Mouse (Mus musculus) bone marrow, adult 2 months (tissue): ENCODE measurements around the gene Mief2.

Experiments used
- CTCF ChIP-seq: fragments of 200-500 bp; IDR thresholded peaks from 2 replicates; pipeline ENCODE4 v1.5.1; 2011; ENCODE audit warnings: low read length, control low read depth; ENCODE audit not compliant: control insufficient read depth, insufficient read depth
- POLR2A ChIP-seq: fragments of 200-500 bp; IDR thresholded peaks from 2 replicates; pipeline ENCODE4 v1.6.1; 2011; ENCODE audit warnings: low read depth, mild to moderate bottlenecking, control low read depth, low read length, borderline replicate concordance; ENCODE audit not compliant: control insufficient read depth

DNA sequence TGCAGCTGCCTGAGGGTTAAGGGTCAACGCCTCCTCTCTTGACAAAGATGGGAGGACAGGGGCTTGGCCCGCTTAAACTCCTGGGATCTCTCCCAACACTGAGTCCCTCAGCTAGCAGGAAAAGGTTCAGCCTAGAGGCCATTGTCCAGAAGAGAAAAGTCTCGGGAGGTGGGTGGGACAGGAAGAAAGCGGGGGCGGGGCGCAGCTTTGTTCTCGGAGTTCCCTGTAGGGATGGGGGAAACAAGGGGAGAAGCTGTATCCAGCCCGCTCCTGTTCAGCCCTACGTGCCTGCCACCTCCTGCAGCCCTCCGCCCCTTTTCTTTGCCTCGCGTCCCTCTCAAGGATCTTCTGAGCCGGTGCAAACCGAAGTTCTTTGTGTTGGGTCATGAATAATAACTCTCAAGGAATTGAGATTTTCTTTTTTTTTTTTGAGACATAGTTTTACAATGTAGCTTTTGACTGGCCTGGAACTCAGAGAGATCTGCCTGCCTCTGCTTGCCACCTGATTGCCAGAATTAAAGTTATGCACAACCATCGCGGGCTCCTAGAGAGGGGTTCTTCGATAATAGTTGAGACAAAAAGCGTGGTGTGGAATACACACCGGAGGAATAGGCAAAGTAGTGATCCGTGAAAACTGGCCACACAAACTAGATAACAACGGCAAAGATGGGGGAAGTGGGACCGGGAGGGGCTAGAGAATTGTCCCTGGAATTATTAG lies 29.2 kb upstream of the Mief2 start:
- no peak for TF ChIP-seq POLR2A
- no peak for TF ChIP-seq CTCF
